In the genomic region with DNA sequence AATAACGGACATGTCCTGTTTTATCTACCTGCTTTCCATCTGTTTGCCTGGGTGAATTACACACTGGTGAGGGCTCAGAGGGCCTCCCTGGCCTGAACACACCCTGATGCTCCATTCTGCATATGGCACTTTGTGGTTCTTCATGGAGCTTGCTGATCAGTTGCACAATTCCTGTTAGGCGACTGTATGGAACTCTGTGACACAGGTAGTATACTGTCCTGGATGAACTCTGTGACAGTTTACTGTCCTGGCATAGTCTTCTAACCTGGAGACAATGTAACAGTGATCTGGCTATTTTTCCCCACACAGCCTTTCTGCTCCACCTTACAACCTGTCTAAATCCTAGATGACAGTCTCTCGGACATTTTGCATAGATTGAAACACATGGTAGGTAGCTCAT, we compare ENCODE assay signal across 18 mouse cellular contexts. TPM values are rescaled to one million over a fixed set of nuclear protein-coding genes. Genes with fewer than 3 reads are reported as not detected.
"Had no signal": no experiment of that assay in that cellular context is flagged by ENCODE, and none has a peak within 500 bp of the region (broad histone marks: within the 10 kb centered on the region; RNA-seq: fewer than 3 reads in every experiment).

No protein-coding gene starts in this region.

- DNase-seq: embryo, embryonic 11 days; forebrain, postnatal 0 days; gastrocnemius, adult 2 months; gastrocnemius, postnatal 10 days; gastrocnemius, postnatal 14 days; gastrocnemius, postnatal 25 days; gastrocnemius, postnatal 36 days; heart, adult 18-20 months; heart, adult 2 months had no signal

- H3K27me3 ChIP-seq: embryonic facial prominence, embryonic 12.5 days; embryonic facial prominence, embryonic 13.5 days; embryonic facial prominence, embryonic 15.5 days; forebrain, embryonic 12.5 days; forebrain, embryonic 13.5 days; forebrain, embryonic 15.5 days had no signal

- H3K36me3 ChIP-seq: embryonic facial prominence, embryonic 15.5 days had no signal

- H3K9ac ChIP-seq: embryonic facial prominence, embryonic 12.5 days; embryonic facial prominence, embryonic 13.5 days; embryonic facial prominence, embryonic 15.5 days; forebrain, embryonic 12.5 days; forebrain, embryonic 13.5 days; forebrain, embryonic 15.5 days; forebrain, postnatal 0 days had no signal

- H3K4me3 ChIP-seq: embryonic facial prominence, embryonic 10.5 days; embryonic facial prominence, embryonic 12.5 days; embryonic facial prominence, embryonic 13.5 days; embryonic facial prominence, embryonic 15.5 days; erythroblast, embryonic 14.5 days; forebrain, embryonic 10.5 days; forebrain, embryonic 12.5 days; forebrain, embryonic 13.5 days; forebrain, embryonic 15.5 days; gastrocnemius, adult 2 months; heart, adult 2 months had no signal

- H3K27ac ChIP-seq: embryonic facial prominence, embryonic 10.5 days; embryonic facial prominence, embryonic 12.5 days; embryonic facial prominence, embryonic 13.5 days; embryonic facial prominence, embryonic 15.5 days; forebrain, embryonic 10.5 days; forebrain, embryonic 12.5 days; forebrain, embryonic 13.5 days; forebrain, embryonic 15.5 days; gastrocnemius, adult 2 months; heart, adult 2 months had no signal

- H3K4me1 ChIP-seq: forebrain, embryonic 15.5 days had no signal

RNA-seq across cellular contexts. Expression of gene Mpp4, which starts 4.1 kb away (rescaled TPM):
- total RNA-seq: gastrocnemius, postnatal 14 days; heart, adult 2 months had no signal
